Mouse (Mus musculus) neutrophil, adult 65 days (primary cell): Measurements from ENCODE around the gene Vmn1r90. TPM values are rescaled to one million over a fixed set of nuclear protein-coding genes. Genes with fewer than 3 reads are reported as not detected.

ENCODE experiments used
- total RNA-seq: library from RNA; stranded (reverse); gene quantifications from 2 replicates; pipeline ENCODE4 v1.2.4, GENCODE M21; 2023

The Vmn1r90 gene
- not detected in 2 replicates for total RNA-seq

GRCm38 (mm10) chr7:14563406-14563805 lies at the start of gene Vmn1r90:
Vmn1r90 (minus strand) TSS chr7:14563506.

Other genes with a start within 250 kb of the Vmn1r90 start
- not detected in 2 replicates for gene Obox8, start 229.9 kb downstream of the Vmn1r90 start, total RNA-seq
- gene Sult2a8, start 116.7 kb downstream of the Vmn1r90 start, total RNA-seq, result not detected in 2 replicates
- not detected in 2 replicates for gene Sult2a7, start 69.3 kb downstream of the Vmn1r90 start, total RNA-seq
- not detected in 2 replicates for gene Obox7, start 96.0 kb upstream of the Vmn1r90 start, total RNA-seq